Mouse (Mus musculus): ENCODE results near the gene Slco2a1. TPM values are rescaled to one million over a fixed set of nuclear protein-coding genes. Genes with fewer than 3 reads are reported as not detected.

Gene Slco2a1
- polyA plus RNA-seq, 1 experiment from 2014 or later: 13.5 TPM

DNA sequence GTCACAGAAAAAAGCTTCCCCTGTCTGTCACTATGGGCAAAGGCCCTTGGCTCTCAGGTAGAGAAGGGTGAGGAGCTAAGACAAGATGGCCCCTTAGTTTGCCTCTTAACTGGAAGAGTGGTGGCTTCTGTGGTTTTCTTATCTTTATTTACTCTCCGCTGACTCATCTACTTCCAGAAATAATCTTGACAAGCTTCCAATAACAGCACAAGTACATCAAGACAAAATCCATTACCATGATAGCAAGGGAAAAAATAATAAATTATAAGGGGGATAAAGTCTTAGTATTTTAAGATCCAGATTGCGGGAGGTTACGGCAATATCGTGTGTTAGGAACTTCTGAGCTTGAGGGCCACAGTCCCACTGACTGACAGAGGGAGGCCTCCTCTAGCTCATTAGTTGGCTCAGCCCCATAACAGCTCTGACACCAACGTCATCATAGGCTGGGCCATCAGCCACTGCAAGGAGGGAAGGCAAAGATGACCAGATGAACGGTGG lies 89.7 kb downstream of the Slco2a1 start:
- Histone ChIP-seq H3K4me1 (ENCODE audit: control insufficient read depth, low read depth, low read length) (no peaks in the 10 kb centered on the region), H3K9ac (ENCODE audit: low read depth, low read length) (no peak overlapping the region), H3K4me2 (ENCODE audit: low read depth, low read length) (no peak overlapping the region), H3K36me3 (ENCODE audit: control insufficient read depth, insufficient read depth) (no peaks in the 10 kb centered on the region), H3K9me3 (replicated peaks; ENCODE audit: control insufficient read depth, low read length) (no peaks in the 10 kb centered on the region), H3K4me3 (ENCODE audit: low read depth, low read length) (no peak overlapping the region), H3K27ac (ENCODE audit: low read length) (no peak overlapping the region), H3K27me3 (ENCODE audit: control insufficient read depth, insufficient read depth, low read depth, low read length) (no peaks in the 10 kb centered on the region)
- 55% methylated on average over 6 of the region's 6 CpGs for WGBS (ENCODE audit: insufficient replicate concordance)
- ATAC-seq (ENCODE audit: low read depth): no peak

DNA sequence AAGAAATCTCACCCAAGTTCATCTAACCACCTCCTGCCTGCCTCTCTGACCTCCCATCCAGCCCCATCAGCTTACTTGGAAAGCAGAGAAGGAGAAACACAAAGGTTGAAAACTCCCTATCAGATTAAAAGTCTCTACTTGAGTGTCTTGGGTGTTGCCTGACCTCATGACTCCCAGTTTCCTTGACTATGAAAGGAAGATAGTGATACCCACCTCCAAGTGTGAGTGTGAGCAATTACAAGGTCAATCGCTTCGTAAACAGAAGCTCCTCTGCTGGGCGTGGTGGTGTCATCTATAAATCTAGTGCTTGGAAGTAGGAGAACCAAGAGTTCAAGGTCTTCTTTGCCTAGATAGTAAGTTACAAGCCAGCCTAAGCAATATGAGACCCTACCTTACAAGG lies 91.7 kb downstream of the Slco2a1 start:
- Histone ChIP-seq H3K4me1 (ENCODE audit: control insufficient read depth, low read depth, low read length) (no peaks in the 10 kb centered on the region), H3K9me3 (replicated peaks; ENCODE audit: control insufficient read depth, low read length) (no peaks in the 10 kb centered on the region), H3K27me3 (ENCODE audit: control insufficient read depth, insufficient read depth, low read depth, low read length) (no peaks in the 10 kb centered on the region), H3K36me3 (ENCODE audit: control insufficient read depth, insufficient read depth) (no peaks in the 10 kb centered on the region), H3K4me3 (ENCODE audit: low read depth, low read length) (no peak overlapping the region), H3K4me2 (ENCODE audit: low read depth, low read length) (no peak overlapping the region), H3K27ac (ENCODE audit: low read length) (no peak overlapping the region), H3K9ac (ENCODE audit: low read depth, low read length) (no peak overlapping the region)
- no peak for ATAC-seq (ENCODE audit: low read depth)
- WGBS (ENCODE audit: insufficient replicate concordance): 69% methylated on average over 3 of the region's 3 CpGs

DNA sequence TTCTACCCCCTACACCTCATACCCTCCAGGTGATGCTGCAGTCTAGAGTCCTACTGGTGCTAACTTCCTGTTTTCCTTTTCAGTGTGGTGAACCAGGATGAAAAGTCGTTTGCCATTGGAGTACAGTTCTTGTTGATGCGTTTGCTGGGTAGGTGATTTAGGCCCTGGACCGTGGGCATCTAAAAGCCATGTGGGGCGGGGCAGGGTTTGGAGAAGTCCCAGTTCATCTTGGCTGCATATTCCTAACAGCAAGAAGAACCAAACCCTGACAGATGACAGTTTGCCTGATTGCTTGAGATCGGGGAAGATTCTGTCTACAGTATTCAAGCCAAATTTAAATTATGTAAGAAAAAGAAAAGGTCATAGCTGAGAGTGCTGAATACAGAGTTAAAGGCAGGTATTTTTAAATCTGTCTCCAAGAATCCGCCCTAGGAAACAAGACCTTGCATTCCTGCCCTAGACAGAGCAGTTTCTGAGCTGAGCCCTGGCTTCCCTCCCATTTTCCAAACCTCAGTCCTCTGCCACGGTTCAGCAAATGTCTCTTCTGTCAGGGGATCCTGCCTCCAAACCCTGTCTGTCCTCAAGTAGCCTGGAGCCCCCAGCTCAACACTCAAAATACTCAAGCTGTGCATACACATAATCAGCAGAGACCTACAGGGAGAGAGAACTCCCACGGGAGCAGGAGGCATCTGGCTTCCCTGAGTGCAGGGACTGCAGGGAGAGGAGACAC lies 93.9 kb downstream of the Slco2a1 start:
- WGBS (ENCODE audit: insufficient replicate concordance): 48% methylated on average over 8 of the region's 8 CpGs
- Histone ChIP-seq H3K4me3 (ENCODE audit: low read depth, low read length) (no peak overlapping the region), H3K9me3 (replicated peaks; ENCODE audit: control insufficient read depth, low read length) (no peaks in the 10 kb centered on the region), H3K4me1 (ENCODE audit: control insufficient read depth, low read depth, low read length) (no peaks in the 10 kb centered on the region), H3K36me3 (ENCODE audit: control insufficient read depth, insufficient read depth) (no peaks in the 10 kb centered on the region), H3K9ac (ENCODE audit: low read depth, low read length) (no peak overlapping the region), H3K27ac (ENCODE audit: low read length) (no peak overlapping the region), H3K4me2 (ENCODE audit: low read depth, low read length) (no peak overlapping the region), H3K27me3 (ENCODE audit: control insufficient read depth, insufficient read depth, low read depth, low read length) (no peaks in the 10 kb centered on the region)
- no peak for ATAC-seq (ENCODE audit: low read depth)

DNA sequence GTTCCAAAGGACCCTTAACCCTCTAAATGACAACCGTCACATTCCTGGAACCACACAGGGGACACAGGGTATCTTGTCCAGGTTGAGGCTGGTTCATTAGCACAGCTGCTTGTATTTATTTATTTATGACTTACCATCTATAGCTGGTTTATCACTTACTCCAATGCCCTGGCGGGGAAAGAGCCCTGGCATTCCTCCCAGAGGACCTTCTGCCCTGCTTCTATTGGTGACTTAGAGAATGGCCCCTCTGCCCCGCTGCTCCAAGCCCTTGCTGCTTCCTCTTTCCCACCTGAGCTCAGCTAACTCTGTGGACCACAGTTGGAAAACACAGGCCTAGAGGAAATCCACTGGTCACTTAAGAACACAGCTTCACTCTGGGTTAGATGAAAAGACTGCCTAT lies 94.9 kb downstream of the Slco2a1 start:
- H3K4me2 ChIP-seq (ENCODE audit: low read depth, low read length): no peak overlapping the region
- no peak overlapping the region for H3K4me3 ChIP-seq (ENCODE audit: low read depth, low read length)
- H3K27me3 ChIP-seq (ENCODE audit: control insufficient read depth, insufficient read depth, low read depth, low read length): no peaks in the 10 kb centered on the region
- H3K36me3 ChIP-seq (ENCODE audit: control insufficient read depth, insufficient read depth): no peaks in the 10 kb centered on the region
- H3K27ac ChIP-seq (ENCODE audit: low read length): no peak overlapping the region
- no peaks in the 10 kb centered on the region for H3K4me1 ChIP-seq (ENCODE audit: control insufficient read depth, low read depth, low read length)
- 57% methylated on average over 3 of the region's 3 CpGs for WGBS (ENCODE audit: insufficient replicate concordance)
- H3K9me3 ChIP-seq (replicated peaks; ENCODE audit: control insufficient read depth, low read length): no peaks in the 10 kb centered on the region
- no peak for ATAC-seq (ENCODE audit: low read depth)
- H3K9ac ChIP-seq (ENCODE audit: low read depth, low read length): no peak overlapping the region

DNA sequence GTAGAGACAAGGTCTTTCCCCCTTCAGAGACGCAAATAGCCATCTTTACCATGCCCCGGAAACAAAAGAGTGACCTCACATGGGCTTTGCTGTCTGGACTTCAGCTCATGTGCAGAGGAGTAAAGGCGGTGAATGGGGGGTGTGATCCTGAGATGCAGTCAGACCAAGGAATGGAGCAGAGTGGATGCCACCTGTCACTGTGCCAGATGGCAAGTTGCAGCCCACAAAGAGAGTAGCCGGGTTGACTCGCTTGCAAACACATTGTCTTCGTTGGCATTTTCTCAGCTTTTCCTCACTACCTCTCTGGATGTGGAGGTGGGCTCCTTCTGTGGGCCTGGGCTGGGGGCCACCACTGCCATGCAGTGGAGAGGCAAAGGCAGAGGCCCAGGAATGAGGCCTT lies 98.2 kb downstream of the Slco2a1 start:
- WGBS (ENCODE audit: insufficient replicate concordance): 69% methylated on average over 6 of the region's 6 CpGs
- peaks cover 11% of the 10 kb centered on the region for H3K4me1 ChIP-seq (ENCODE audit: control insufficient read depth, low read depth, low read length)
- no peaks in the 10 kb centered on the region for H3K9me3 ChIP-seq (replicated peaks; ENCODE audit: control insufficient read depth, low read length)
- H3K27ac ChIP-seq (ENCODE audit: low read length): no peak overlapping the region
- H3K36me3 ChIP-seq (ENCODE audit: control insufficient read depth, insufficient read depth): no peaks in the 10 kb centered on the region
- H3K4me2 ChIP-seq (ENCODE audit: low read depth, low read length): no peak overlapping the region
- H3K4me3 ChIP-seq (ENCODE audit: low read depth, low read length): no peak overlapping the region
- no peak overlapping the region for H3K9ac ChIP-seq (ENCODE audit: low read depth, low read length)
- ATAC-seq (ENCODE audit: low read depth): no peak
- H3K27me3 ChIP-seq (ENCODE audit: control insufficient read depth, insufficient read depth, low read depth, low read length): no peaks in the 10 kb centered on the region

DNA sequence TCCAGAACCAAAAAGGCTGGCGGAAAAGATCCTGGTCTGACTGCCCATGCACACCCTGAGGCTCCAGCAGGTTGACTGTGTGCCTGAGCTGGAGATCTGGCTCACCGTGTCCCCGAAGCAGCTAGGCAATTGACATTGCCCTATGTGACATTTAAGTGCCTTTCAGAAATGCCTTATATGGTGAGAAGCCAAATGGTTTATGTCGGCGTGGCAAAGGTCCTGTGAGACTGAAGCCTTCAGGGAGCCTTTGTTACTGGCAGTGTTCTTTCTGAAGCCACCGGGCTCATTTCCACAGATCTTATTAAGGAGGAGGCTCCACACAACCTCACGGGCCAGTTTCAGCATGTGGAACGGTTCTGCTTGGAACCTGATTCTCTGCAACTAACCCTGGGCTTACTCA lies 98.8 kb downstream of the Slco2a1 start:
- no peak overlapping the region for H3K4me3 ChIP-seq (ENCODE audit: low read depth, low read length)
- peaks cover 11% of the 10 kb centered on the region for H3K4me1 ChIP-seq (ENCODE audit: control insufficient read depth, low read depth, low read length)
- no peak overlapping the region for H3K4me2 ChIP-seq (ENCODE audit: low read depth, low read length)
- no peak overlapping the region for H3K9ac ChIP-seq (ENCODE audit: low read depth, low read length)
- H3K27me3 ChIP-seq (ENCODE audit: control insufficient read depth, insufficient read depth, low read depth, low read length): no peaks in the 10 kb centered on the region
- no peak overlapping the region for H3K27ac ChIP-seq (ENCODE audit: low read length)
- no peaks in the 10 kb centered on the region for H3K36me3 ChIP-seq (ENCODE audit: control insufficient read depth, insufficient read depth)
- ATAC-seq (ENCODE audit: low read depth): no peak
- WGBS (ENCODE audit: insufficient replicate concordance): 57% methylated on average over 8 of the region's 8 CpGs
- no peaks in the 10 kb centered on the region for H3K9me3 ChIP-seq (replicated peaks; ENCODE audit: control insufficient read depth, low read length)

DNA sequence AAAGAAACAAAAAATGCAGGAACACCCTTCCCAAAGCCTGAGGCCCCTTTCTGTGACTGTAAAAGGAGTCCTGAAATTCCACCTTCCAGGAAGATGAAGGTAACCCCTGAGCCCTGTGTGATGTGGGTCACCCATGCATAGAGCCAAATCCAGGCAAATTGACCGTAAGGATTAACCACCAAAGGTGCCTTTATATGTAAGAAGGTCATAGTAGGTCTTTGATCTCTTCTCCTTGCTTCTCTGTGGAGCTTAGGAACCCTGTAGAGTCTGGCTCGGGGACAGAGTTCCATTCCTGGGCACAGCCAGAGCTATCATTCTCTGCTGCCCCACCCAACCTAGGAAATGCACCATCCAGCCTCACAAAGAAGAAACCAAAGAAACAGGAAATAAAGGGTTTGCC lies 100.1 kb downstream of the Slco2a1 start:
- Histone ChIP-seq H3K4me1 (ENCODE audit: control insufficient read depth, low read depth, low read length) (peaks cover 11% of the 10 kb centered on the region), H3K9ac (ENCODE audit: low read depth, low read length) (no peak overlapping the region), H3K9me3 (replicated peaks; ENCODE audit: control insufficient read depth, low read length) (no peaks in the 10 kb centered on the region), H3K36me3 (ENCODE audit: control insufficient read depth, insufficient read depth) (no peaks in the 10 kb centered on the region), H3K4me2 (ENCODE audit: low read depth, low read length) (no peak overlapping the region), H3K4me3 (ENCODE audit: low read depth, low read length) (no peak overlapping the region), H3K27me3 (ENCODE audit: control insufficient read depth, insufficient read depth, low read depth, low read length) (no peaks in the 10 kb centered on the region), H3K27ac (ENCODE audit: low read length) (no peak overlapping the region)
- no peak for ATAC-seq (ENCODE audit: low read depth)
- WGBS (ENCODE audit: insufficient replicate concordance): 60% methylated on average over 2 of the region's 2 CpGs

DNA sequence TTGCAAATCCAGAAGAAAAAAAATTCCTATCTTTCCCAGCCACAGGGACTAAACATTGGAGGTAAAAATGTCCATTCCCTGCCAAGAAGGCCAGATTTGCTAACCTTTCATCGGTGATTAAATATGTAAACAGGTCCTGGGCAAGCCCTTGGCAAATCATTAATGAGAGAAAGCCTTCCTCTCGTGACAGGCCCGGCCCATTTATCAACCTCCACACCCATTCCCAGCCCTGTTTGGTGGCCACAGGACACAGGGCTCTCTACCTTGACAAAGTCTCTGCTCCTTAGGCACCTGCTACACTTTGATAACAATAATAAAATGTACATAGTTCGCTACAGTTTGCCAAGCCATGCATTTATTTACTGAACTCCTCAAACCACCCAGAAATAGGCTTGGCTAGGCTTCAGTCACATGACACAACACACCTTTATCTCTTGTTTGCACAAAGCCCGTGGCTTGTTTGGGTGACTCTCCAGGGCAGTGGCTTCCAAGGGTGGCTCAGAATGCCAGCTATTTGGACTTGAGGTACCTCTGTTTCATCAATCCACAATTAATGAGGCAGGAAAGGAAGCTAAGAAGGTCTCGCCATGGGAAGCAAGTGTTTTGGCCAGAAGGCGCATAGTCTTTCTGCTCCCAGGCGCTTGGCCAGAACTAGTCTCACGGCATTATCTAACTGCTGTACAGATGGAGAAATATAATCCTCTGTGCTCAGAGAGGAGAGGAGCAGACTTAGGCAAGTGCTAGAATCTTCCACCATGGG lies 101.8 kb downstream of the Slco2a1 start:
- WGBS (ENCODE audit: insufficient replicate concordance): 38% methylated on average over 9 of the region's 9 CpGs
- no peaks in the 10 kb centered on the region for H3K9me3 ChIP-seq (replicated peaks; ENCODE audit: control insufficient read depth, low read length)

More for the DNA sequence above, 101.8 kb downstream of the Slco2a1 start:
- H3K4me2 ChIP-seq (ENCODE audit: low read depth, low read length): peak overlapping the region; percentile 17; the same call in 1 of the 2 replicates
- ATAC-seq (ENCODE audit: low read depth): peak; percentile 75
- H3K36me3 ChIP-seq (ENCODE audit: control insufficient read depth, insufficient read depth): no peaks in the 10 kb centered on the region
- H3K4me3 ChIP-seq (ENCODE audit: low read depth, low read length): no peak overlapping the region
- H3K27ac ChIP-seq (ENCODE audit: low read length): peak overlapping the region; percentile 48
- no peak overlapping the region for H3K9ac ChIP-seq (ENCODE audit: low read depth, low read length)
- H3K27me3 ChIP-seq (ENCODE audit: control insufficient read depth, insufficient read depth, low read depth, low read length): no peaks in the 10 kb centered on the region
- peaks cover 11% of the 10 kb centered on the region for H3K4me1 ChIP-seq (ENCODE audit: control insufficient read depth, low read depth, low read length)
